Mouse (Mus musculus): ENCODE data around the gene Cped1. TPM values are rescaled to one million over a fixed set of nuclear protein-coding genes. Genes with fewer than 3 reads are reported as not detected.
A peak's percentile ranks its signal among the peaks of the same experiment; 100 is the strongest.

Cped1 gene
- polyA plus RNA-seq, 1 experiment from 2014 or later = 67.9 TPM

- ATAC-seq (ENCODE audit: low FRiP score, low TSS enrichment) = no peak
- 50% methylated on average over 9 of the region's 9 CpGs for WGBS
- peaks cover 10% of the 10 kb centered on the region; the same call in 1 of the 2 replicates for H3K4me1 ChIP-seq (ENCODE audit: control insufficient read depth, insufficient read depth, low read length)
- H3K9me3 ChIP-seq (ENCODE audit: control insufficient read depth, low read length) = no peaks in the 10 kb centered on the region
- no peak overlapping the region for H3K4me3 ChIP-seq (ENCODE audit: low read length)
- H3K27me3 ChIP-seq (ENCODE audit: control insufficient read depth, insufficient read depth, low read length) = no peaks in the 10 kb centered on the region
- no peak overlapping the region for H3K9ac ChIP-seq (ENCODE audit: low read depth, low read length)
- peak overlapping the region; percentile 42; the same call in 1 of the 2 replicates for H3K27ac ChIP-seq (ENCODE audit: low read depth, low read length)
- H3K36me3 ChIP-seq (ENCODE audit: control insufficient read depth, insufficient read depth, low read length) = no peaks in the 10 kb centered on the region
- H3K4me2 ChIP-seq (replicated peaks; ENCODE audit: low read depth, low read length) = no peak overlapping the region
Observed at GRCm38 (mm10) chr6:22026761-22027594, 41.3 kb downstream of the Cped1 start.

- no peaks in the 10 kb centered on the region for H3K9me3 ChIP-seq (ENCODE audit: control insufficient read depth, low read length)
- H3K4me1 ChIP-seq (ENCODE audit: control insufficient read depth, insufficient read depth, low read length) = peaks cover 10% of the 10 kb centered on the region; the same call in 1 of the 2 replicates
- no peaks in the 10 kb centered on the region for H3K27me3 ChIP-seq (ENCODE audit: control insufficient read depth, insufficient read depth, low read length)
- H3K9ac ChIP-seq (ENCODE audit: low read depth, low read length) = no peak overlapping the region
- no peaks in the 10 kb centered on the region for H3K36me3 ChIP-seq (ENCODE audit: control insufficient read depth, insufficient read depth, low read length)
- no peak overlapping the region for H3K4me2 ChIP-seq (replicated peaks; ENCODE audit: low read depth, low read length)
- no peak for ATAC-seq (ENCODE audit: low FRiP score, low TSS enrichment)
- no peak overlapping the region for H3K27ac ChIP-seq (ENCODE audit: low read depth, low read length)
- 88% methylated on average over 2 of the region's 2 CpGs for WGBS
- no peak overlapping the region for H3K4me3 ChIP-seq (ENCODE audit: low read length)
Observed at GRCm38 (mm10) chr6:22027854-22028253, 42.1 kb downstream of the Cped1 start.

GRCm38 (mm10) chr6:22030381-22030780 lies 44.7 kb downstream of the Cped1 start:
- no peak for ATAC-seq (ENCODE audit: low FRiP score, low TSS enrichment)
- Histone ChIP-seq H3K4me2 (replicated peaks; ENCODE audit: low read depth, low read length) (no peak overlapping the region), H3K27ac (ENCODE audit: low read depth, low read length) (no peak overlapping the region), H3K9me3 (ENCODE audit: control insufficient read depth, low read length) (no peaks in the 10 kb centered on the region), H3K9ac (ENCODE audit: low read depth, low read length) (no peak overlapping the region), H3K27me3 (ENCODE audit: control insufficient read depth, insufficient read depth, low read length) (no peaks in the 10 kb centered on the region), H3K36me3 (ENCODE audit: control insufficient read depth, insufficient read depth, low read length) (no peaks in the 10 kb centered on the region), H3K4me1 (ENCODE audit: control insufficient read depth, insufficient read depth, low read length) (peaks cover 17% of the 10 kb centered on the region; the same call in 1 of the 2 replicates), H3K4me3 (ENCODE audit: low read length) (no peak overlapping the region)
- WGBS = 89% methylated on average over 7 of the region's 7 CpGs

- WGBS = 67% methylated on average over 4 of the region's 4 CpGs
- no peaks in the 10 kb centered on the region for H3K36me3 ChIP-seq (ENCODE audit: control insufficient read depth, insufficient read depth, low read length)
- H3K27ac ChIP-seq (ENCODE audit: low read depth, low read length) = no peak overlapping the region
- H3K9ac ChIP-seq (ENCODE audit: low read depth, low read length) = no peak overlapping the region
- H3K4me2 ChIP-seq (replicated peaks; ENCODE audit: low read depth, low read length) = no peak overlapping the region
- peaks cover 10% of the 10 kb centered on the region; the same call in 1 of the 2 replicates for H3K4me1 ChIP-seq (ENCODE audit: control insufficient read depth, insufficient read depth, low read length)
- ATAC-seq (ENCODE audit: low FRiP score, low TSS enrichment) = no peak
- H3K4me3 ChIP-seq (ENCODE audit: low read length) = no peak overlapping the region
- no peaks in the 10 kb centered on the region for H3K27me3 ChIP-seq (ENCODE audit: control insufficient read depth, insufficient read depth, low read length)
- H3K9me3 ChIP-seq (ENCODE audit: control insufficient read depth, low read length) = no peaks in the 10 kb centered on the region
Observed at GRCm38 (mm10) chr6:22033188-22033587, 47.5 kb downstream of the Cped1 start.

GRCm38 (mm10) chr6:22035408-22035807 lies 49.7 kb downstream of the Cped1 start:
- no peak overlapping the region for H3K4me3 ChIP-seq (ENCODE audit: low read length)
- H3K4me1 ChIP-seq (ENCODE audit: control insufficient read depth, insufficient read depth, low read length) = peaks cover 10% of the 10 kb centered on the region; the same call in 1 of the 2 replicates
- no peaks in the 10 kb centered on the region for H3K27me3 ChIP-seq (ENCODE audit: control insufficient read depth, insufficient read depth, low read length)
- no peak for ATAC-seq (ENCODE audit: low FRiP score, low TSS enrichment)
- WGBS = 64% methylated on average over 6 of the region's 6 CpGs
- no peak overlapping the region for H3K4me2 ChIP-seq (replicated peaks; ENCODE audit: low read depth, low read length)
- no peak overlapping the region for H3K9ac ChIP-seq (ENCODE audit: low read depth, low read length)
- no peaks in the 10 kb centered on the region for H3K36me3 ChIP-seq (ENCODE audit: control insufficient read depth, insufficient read depth, low read length)
- no peak overlapping the region for H3K27ac ChIP-seq (ENCODE audit: low read depth, low read length)
- no peaks in the 10 kb centered on the region for H3K9me3 ChIP-seq (ENCODE audit: control insufficient read depth, low read length)

GRCm38 (mm10) chr6:22035895-22036294 lies 50.2 kb downstream of the Cped1 start:
- WGBS = 90% methylated on average over 3 of the region's 3 CpGs
- no peak overlapping the region for H3K27ac ChIP-seq (ENCODE audit: low read depth, low read length)
- ATAC-seq (ENCODE audit: low FRiP score, low TSS enrichment) = no peak
- H3K36me3 ChIP-seq (ENCODE audit: control insufficient read depth, insufficient read depth, low read length) = no peaks in the 10 kb centered on the region
- H3K27me3 ChIP-seq (ENCODE audit: control insufficient read depth, insufficient read depth, low read length) = no peaks in the 10 kb centered on the region
- peaks cover 10% of the 10 kb centered on the region; the same call in 1 of the 2 replicates for H3K4me1 ChIP-seq (ENCODE audit: control insufficient read depth, insufficient read depth, low read length)
- H3K9ac ChIP-seq (ENCODE audit: low read depth, low read length) = no peak overlapping the region
- no peak overlapping the region for H3K4me3 ChIP-seq (ENCODE audit: low read length)
- H3K9me3 ChIP-seq (ENCODE audit: control insufficient read depth, low read length) = no peaks in the 10 kb centered on the region
- no peak overlapping the region for H3K4me2 ChIP-seq (replicated peaks; ENCODE audit: low read depth, low read length)

GRCm38 (mm10) chr6:22036396-22036795 lies 50.7 kb downstream of the Cped1 start:
- no peak overlapping the region for H3K4me2 ChIP-seq (replicated peaks; ENCODE audit: low read depth, low read length)
- H3K9ac ChIP-seq (ENCODE audit: low read depth, low read length) = no peak overlapping the region
- 71% methylated on average over 8 of the region's 8 CpGs for WGBS
- ATAC-seq (ENCODE audit: low FRiP score, low TSS enrichment) = no peak
- H3K9me3 ChIP-seq (ENCODE audit: control insufficient read depth, low read length) = no peaks in the 10 kb centered on the region
- H3K27ac ChIP-seq (ENCODE audit: low read depth, low read length) = no peak overlapping the region
- no peak overlapping the region for H3K4me3 ChIP-seq (ENCODE audit: low read length)
- no peaks in the 10 kb centered on the region for H3K36me3 ChIP-seq (ENCODE audit: control insufficient read depth, insufficient read depth, low read length)
- H3K4me1 ChIP-seq (ENCODE audit: control insufficient read depth, insufficient read depth, low read length) = peaks cover 10% of the 10 kb centered on the region; the same call in 1 of the 2 replicates
- H3K27me3 ChIP-seq (ENCODE audit: control insufficient read depth, insufficient read depth, low read length) = no peaks in the 10 kb centered on the region

- no peaks in the 10 kb centered on the region for H3K36me3 ChIP-seq (ENCODE audit: control insufficient read depth, insufficient read depth, low read length)
- no peak overlapping the region for H3K4me3 ChIP-seq (ENCODE audit: low read length)
- H3K4me2 ChIP-seq (replicated peaks; ENCODE audit: low read depth, low read length) = no peak overlapping the region
- 47% methylated on average over 1 of the region's 1 CpGs for WGBS
- peaks cover 10% of the 10 kb centered on the region; the same call in 1 of the 2 replicates for H3K4me1 ChIP-seq (ENCODE audit: control insufficient read depth, insufficient read depth, low read length)
- H3K9me3 ChIP-seq (ENCODE audit: control insufficient read depth, low read length) = no peaks in the 10 kb centered on the region
- H3K27me3 ChIP-seq (ENCODE audit: control insufficient read depth, insufficient read depth, low read length) = no peaks in the 10 kb centered on the region
- no peak overlapping the region for H3K9ac ChIP-seq (ENCODE audit: low read depth, low read length)
- no peak overlapping the region for H3K27ac ChIP-seq (ENCODE audit: low read depth, low read length)
- no peak for ATAC-seq (ENCODE audit: low FRiP score, low TSS enrichment)
Observed at GRCm38 (mm10) chr6:22036911-22037310, 51.2 kb downstream of the Cped1 start.

- Histone ChIP-seq H3K9me3 (ENCODE audit: control insufficient read depth, low read length) (no peaks in the 10 kb centered on the region), H3K4me3 (ENCODE audit: low read length) (no peak overlapping the region), H3K27me3 (ENCODE audit: control insufficient read depth, insufficient read depth, low read length) (no peaks in the 10 kb centered on the region), H3K4me1 (ENCODE audit: control insufficient read depth, insufficient read depth, low read length) (peaks cover 10% of the 10 kb centered on the region; the same call in 1 of the 2 replicates), H3K27ac (ENCODE audit: low read depth, low read length) (no peak overlapping the region), H3K4me2 (replicated peaks; ENCODE audit: low read depth, low read length) (no peak overlapping the region), H3K9ac (ENCODE audit: low read depth, low read length) (no peak overlapping the region), H3K36me3 (ENCODE audit: control insufficient read depth, insufficient read depth, low read length) (no peaks in the 10 kb centered on the region)
- WGBS = 65% methylated on average over 4 of the region's 4 CpGs
- ATAC-seq (ENCODE audit: low FRiP score, low TSS enrichment) = no peak
Observed at GRCm38 (mm10) chr6:22037441-22038050, 51.8 kb downstream of the Cped1 start.

Measured in kidney, embryonic 14.5 days (tissue).